ENCODE assay signal across 14 mouse cellular contexts in the genomic region with DNA sequence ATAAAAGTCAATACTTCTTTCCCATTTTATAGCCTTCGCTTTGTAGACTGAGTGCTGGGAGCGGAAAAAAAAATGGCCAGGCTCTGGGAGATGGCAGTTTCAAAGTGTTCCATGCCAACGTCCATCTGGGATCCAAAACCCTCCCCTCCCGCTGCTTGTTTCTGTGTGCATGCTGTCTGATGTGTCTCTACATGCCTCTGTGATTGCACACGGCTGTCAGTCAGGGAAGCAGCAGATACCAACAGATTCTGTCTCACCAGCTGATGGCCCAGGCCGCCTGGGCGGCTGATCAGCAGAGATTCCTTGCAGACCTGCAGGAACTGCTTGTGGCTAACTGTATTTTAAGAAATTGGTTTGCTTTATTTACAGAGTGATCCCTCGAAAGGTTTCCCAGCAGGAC.
A peak's percentile ranks its signal among the peaks of the same experiment; 100 is the strongest.
DNase-seq lines count a peak whose midpoint lies in the region; ATAC-seq lines count a peak whose summit lies in the region.
"Had no signal": no experiment of that assay in that cellular context is flagged by ENCODE, and none has a peak within 500 bp of the region (broad histone marks: within the 10 kb centered on the region; RNA-seq: fewer than 3 reads in every experiment).

No protein-coding gene starts in this region.

- no peak overlapping the region for H3K4me2 ChIP-seq in midbrain, embryonic 13.5 days (replicated peaks)
- no peak overlapping the region for H3K4me2 ChIP-seq in midbrain, embryonic 16.5 days (ENCODE audit: low read length)
- H3K4me2 ChIP-seq: liver, embryonic 12.5 days had no signal

- 74% methylated on average over 8 of the region's 8 CpGs for WGBS in midbrain, embryonic 13.5 days
- 84% methylated on average over 8 of the region's 8 CpGs for WGBS in midbrain, embryonic 10.5 days
- WGBS in midbrain, embryonic 16.5 days: 62% methylated on average over 8 of the region's 8 CpGs

- no peak overlapping the region for H3K4me3 ChIP-seq in midbrain, embryonic 13.5 days (replicated peaks)
- H3K4me3 ChIP-seq in midbrain, embryonic 10.5 days: no peak overlapping the region
- H3K4me3 ChIP-seq in midbrain, embryonic 16.5 days (ENCODE audit: low read depth, low read length): no peak overlapping the region
- H3K4me3 ChIP-seq: gastrocnemius, adult 2 months; liver, embryonic 12.5 days had no signal

- H3K27me3 ChIP-seq in midbrain, embryonic 13.5 days: no peaks in the 10 kb centered on the region
- H3K27me3 ChIP-seq in midbrain, embryonic 10.5 days (ENCODE audit: low read depth, poor library complexity, severe bottlenecking): no peaks in the 10 kb centered on the region
- H3K27me3 ChIP-seq in midbrain, embryonic 16.5 days (ENCODE audit: control insufficient read depth, insufficient read depth, low read depth, low read length): no peaks in the 10 kb centered on the region
- H3K27me3 ChIP-seq: liver, embryonic 12.5 days; megakaryocyte, embryonic 14.5 days had no signal

- peak; percentile 14 to 24 for DNase-seq in cerebellum, postnatal 25 days
- no peak for DNase-seq in cerebellum, adult 9-10 months
- no peak for DNase-seq in midbrain, embryonic 10.5 days (ENCODE audit: low spot score)
- DNase-seq in layer of hippocampus, adult 18-20 months (ENCODE audit: low spot score in 2 of 2): peak; percentile 5 to 46
- DNase-seq in frontal cortex, postnatal 36 days (ENCODE audit: low spot score in 2 of 2): no peak
- DNase-seq in frontal cortex, postnatal 25 days (ENCODE audit: low spot score in 2 of 2): no peak
- DNase-seq: gastrocnemius, adult 2 months; heart, postnatal 14 days; kidney, postnatal 14 days had no signal

- H3K9me3 ChIP-seq in midbrain, embryonic 13.5 days: no peaks in the 10 kb centered on the region
- no peaks in the 10 kb centered on the region for H3K9me3 ChIP-seq in midbrain, embryonic 10.5 days (replicated peaks)
- H3K9me3 ChIP-seq in midbrain, embryonic 16.5 days (replicated peaks; ENCODE audit: control insufficient read depth, low read length, poor library complexity, severe bottlenecking): no peaks in the 10 kb centered on the region
- H3K9me3 ChIP-seq: liver, embryonic 12.5 days had no signal

- H3K27ac ChIP-seq in midbrain, embryonic 13.5 days: no peak overlapping the region
- H3K27ac ChIP-seq in midbrain, embryonic 10.5 days (replicated peaks): no peak overlapping the region
- no peak overlapping the region for H3K27ac ChIP-seq in midbrain, embryonic 16.5 days (ENCODE audit: low read length)
- H3K27ac ChIP-seq: gastrocnemius, adult 2 months; liver, embryonic 12.5 days had no signal

- no peaks in the 10 kb centered on the region for H3K36me3 ChIP-seq in midbrain, embryonic 13.5 days
- no peaks in the 10 kb centered on the region for H3K36me3 ChIP-seq in midbrain, embryonic 10.5 days
- no peaks in the 10 kb centered on the region for H3K36me3 ChIP-seq in midbrain, embryonic 16.5 days (ENCODE audit: control insufficient read depth, insufficient read depth, low read length)
- H3K36me3 ChIP-seq: liver, embryonic 12.5 days had no signal

- no peak overlapping the region for H3K9ac ChIP-seq in midbrain, embryonic 13.5 days (replicated peaks)
- H3K9ac ChIP-seq in midbrain, embryonic 16.5 days (ENCODE audit: low read depth, low read length): no peak overlapping the region
- H3K9ac ChIP-seq: liver, embryonic 12.5 days had no signal

- no peaks in the 10 kb centered on the region for H3K4me1 ChIP-seq in midbrain, embryonic 13.5 days (replicated peaks)
- H3K4me1 ChIP-seq in midbrain, embryonic 10.5 days: no peaks in the 10 kb centered on the region
- H3K4me1 ChIP-seq in midbrain, embryonic 16.5 days (ENCODE audit: control insufficient read depth, insufficient read depth, low read length): no peaks in the 10 kb centered on the region
- H3K4me1 ChIP-seq: liver, embryonic 12.5 days; megakaryocyte, embryonic 14.5 days had no signal

- ATAC-seq in midbrain, embryonic 13.5 days: 0 out of 2 replicates have a peak, but pooled peaks have one; percentile 45
- ATAC-seq in midbrain, embryonic 16.5 days: 0 out of 2 replicates have a peak, but pooled peaks have one; percentile 54
- ATAC-seq: intestine, embryonic 16.5 days; liver, embryonic 12.5 days had no signal

Comparison
In these comparisons a context has a peak if more than half of its experiments do, and no peak if none do; other contexts are left out.
1. DNase-seq: peak in cerebellum, postnatal 25 days (2 of 2) and layer of hippocampus, adult 18-20 months (2 of 2); none in cerebellum, adult 9-10 months (single experiment), midbrain, embryonic 10.5 days (single experiment), frontal cortex, postnatal 36 days (0 of 2) and frontal cortex, postnatal 25 days (0 of 2).